Mouse (Mus musculus) kidney, postnatal 0 days (tissue): ENCODE results near the gene Ntmt1. TPM values are rescaled to one million over a fixed set of nuclear protein-coding genes. Genes with fewer than 3 reads are reported as not detected.

ENCODE experiments used
- ATAC-seq: fragments of 200-750 bp; cut with Nextera tagmentation; replicated peaks from 2 replicates; pipeline ENCODE4 v1.8.0; 2017; ENCODE audit warnings: low read depth, moderate number of reproducible peaks, moderate TSS enrichment, moderate library complexity; ENCODE audit not compliant: low FRiP score
- DNase-seq: peaks from one replicate; pipeline ENCODE4 v3.0.0-alpha.2; 2016; ENCODE audit warnings: low spot score
- H3K27ac ChIP-seq: fragments of 300-500 bp; sonication (generic); 2 replicates; pipeline ENCODE4 v1.5.1; 2014; ENCODE audit warnings: mild to moderate bottlenecking
- H3K27me3 ChIP-seq: fragments of 300-500 bp; sonication (generic); 2 replicates; pipeline ENCODE4 v1.6.1; 2014; ENCODE audit warnings: low read length, mixed read lengths; ENCODE audit not compliant: insufficient read depth
- H3K36me3 ChIP-seq: fragments of 300-500 bp; sonication (generic); 2 replicates; pipeline ENCODE4 v1.6.1; 2014; ENCODE audit warnings: low read length, mixed read lengths; ENCODE audit not compliant: insufficient read depth
- H3K4me1 ChIP-seq: fragments of 300-500 bp; sonication (generic); replicated peaks from 2 replicates; pipeline ENCODE4 v1.6.1; 2014; ENCODE audit warnings: antibody characterized with exemption, low read length, mixed read lengths; ENCODE audit not compliant: insufficient read depth
- H3K4me2 ChIP-seq: fragments of 300-500 bp; sonication (generic); 2 replicates; pipeline ENCODE4 v1.6.1; 2014; ENCODE audit warnings: mild to moderate bottlenecking, low read length, moderate library complexity, mixed read lengths
- H3K4me3 ChIP-seq: fragments of 300-500 bp; sonication (generic); replicated peaks from 2 replicates; pipeline ENCODE4 v1.5.1; 2014; ENCODE audit warnings: low read depth, low read length
- H3K9ac ChIP-seq: fragments of 300-500 bp; sonication (generic); 2 replicates; pipeline ENCODE4 v1.6.1; 2014; ENCODE audit warnings: low read depth, low read length
- H3K9me3 ChIP-seq: fragments of 300-500 bp; sonication (generic); replicated peaks from 2 replicates; pipeline ENCODE4 v1.6.1; 2016; ENCODE audit warnings: low read length, inconsistent platforms, mixed read lengths
- CTCF ChIP-seq: IDR thresholded peaks from 2 replicates; pipeline ENCODE4 v1.5.1; 2016; ENCODE audit warnings: antibody characterized with exemption, low read depth, mild to moderate bottlenecking, moderate library complexity
- WGBS: fragments of 180-500 bp; shearing (Covaris S2); extraction: QIAGEN DNeasy Blood & Tissue Kit; methylation state at CpG from one replicate; pipeline ENCODE4 v1.1.7; 2014; 5-methylcytosine and 5-hydroxymethylcytosine counted together
- polyA plus RNA-seq: library from polyadenylated mRNA; unstranded; fragments of >200 nt; fragmentation: Nextera tagmentation; extraction: Ambion mirVana; gene quantifications from 2 replicates; pipeline ENCODE4 v1.2.1, GENCODE M21; 2015

Gene Ntmt1
- polyA plus RNA-seq, 1 experiment from 2014 or later = 77.4 TPM

- no peaks in the 10 kb centered on the region; the same call in 1 of the 2 replicates for H3K4me1 ChIP-seq
- no peak for DNase-seq
- no peaks in the 10 kb centered on the region for H3K27me3 ChIP-seq
- WGBS = 28% methylated on average over 6 of the region's 6 CpGs
- no peaks in the 10 kb centered on the region for H3K9me3 ChIP-seq
- no peak for ATAC-seq
- TF ChIP-seq CTCF = no peak
- H3K9ac ChIP-seq = no peak overlapping the region
- H3K27ac ChIP-seq = no peak overlapping the region
- H3K36me3 ChIP-seq = no peaks in the 10 kb centered on the region
- H3K4me2 ChIP-seq = no peak overlapping the region
- no peak overlapping the region for H3K4me3 ChIP-seq
Observed at GRCm38 (mm10) chr2:30846723-30847122, 39.1 kb downstream of the Ntmt1 start.

GRCm38 (mm10) chr2:30848184-30848583 is 40.6 kb downstream of the Ntmt1 start:
- ATAC-seq (no peak), DNase-seq (no peak)
- H3K4me3 ChIP-seq = no peak overlapping the region
- no peak for TF ChIP-seq CTCF
- H3K27ac ChIP-seq = no peak overlapping the region
- WGBS = 54% methylated on average over 8 of the region's 8 CpGs
- H3K9me3 ChIP-seq = no peaks in the 10 kb centered on the region
- H3K9ac ChIP-seq = no peak overlapping the region
- no peaks in the 10 kb centered on the region for H3K36me3 ChIP-seq
- H3K4me2 ChIP-seq = no peak overlapping the region
- no peaks in the 10 kb centered on the region for H3K27me3 ChIP-seq
- no peaks in the 10 kb centered on the region; the same call in 1 of the 2 replicates for H3K4me1 ChIP-seq

- no peak overlapping the region for H3K4me3 ChIP-seq
- H3K9me3 ChIP-seq = no peaks in the 10 kb centered on the region
- no peak overlapping the region for H3K9ac ChIP-seq
- no peaks in the 10 kb centered on the region for H3K36me3 ChIP-seq
- DNase-seq = no peak
- H3K27ac ChIP-seq = no peak overlapping the region
- WGBS = 15% methylated on average over 5 of the region's 6 CpGs
- no peak for TF ChIP-seq CTCF
- no peak overlapping the region for H3K4me2 ChIP-seq
- H3K27me3 ChIP-seq = no peaks in the 10 kb centered on the region
- H3K4me1 ChIP-seq = no peaks in the 10 kb centered on the region; the same call in 1 of the 2 replicates
- ATAC-seq = no peak
Observed at GRCm38 (mm10) chr2:30850581-30850980, 43.0 kb downstream of the Ntmt1 start.

- ATAC-seq = no peak
- H3K9ac ChIP-seq = 0 out of 2 replicates have a peak overlapping the region, but pooled peaks have one; percentile 3
- no peaks in the 10 kb centered on the region for H3K9me3 ChIP-seq
- H3K4me3 ChIP-seq = no peak overlapping the region
- no peak overlapping the region for H3K27ac ChIP-seq
- no peak for DNase-seq
- TF ChIP-seq CTCF = no peak
- H3K36me3 ChIP-seq = no peaks in the 10 kb centered on the region
- WGBS = 21% methylated on average over 20 of the region's 20 CpGs
- H3K4me1 ChIP-seq = no peaks in the 10 kb centered on the region
- H3K27me3 ChIP-seq = no peaks in the 10 kb centered on the region
- H3K4me2 ChIP-seq = no peak overlapping the region
Observed at GRCm38 (mm10) chr2:30852771-30853313, 45.2 kb downstream of the Ntmt1 start.

- H3K4me3 ChIP-seq = no peak overlapping the region
- DNase-seq (no peak), ATAC-seq (no peak)
- no peak for TF ChIP-seq CTCF
- WGBS = 71% methylated on average over 6 of the region's 6 CpGs
- no peak overlapping the region for H3K4me2 ChIP-seq
- no peak overlapping the region for H3K9ac ChIP-seq
- no peak overlapping the region for H3K27ac ChIP-seq
- H3K27me3 ChIP-seq = no peaks in the 10 kb centered on the region
- H3K4me1 ChIP-seq = no peaks in the 10 kb centered on the region
- H3K9me3 ChIP-seq = no peaks in the 10 kb centered on the region
- H3K36me3 ChIP-seq = no peaks in the 10 kb centered on the region
Observed at GRCm38 (mm10) chr2:30857076-30857475, 49.5 kb downstream of the Ntmt1 start.

- ATAC-seq (no peak), DNase-seq (no peak)
- H3K4me2 ChIP-seq = no peak overlapping the region
- H3K4me1 ChIP-seq = 0 out of 2 replicates have a peak, but pooled peaks cover 3% of the 10 kb centered on the region
- TF ChIP-seq CTCF = no peak
- H3K27me3 ChIP-seq = no peaks in the 10 kb centered on the region
- H3K9me3 ChIP-seq = no peaks in the 10 kb centered on the region
- no peaks in the 10 kb centered on the region for H3K36me3 ChIP-seq
- no peak overlapping the region for H3K9ac ChIP-seq
- H3K27ac ChIP-seq = no peak overlapping the region
- no peak overlapping the region for H3K4me3 ChIP-seq
- WGBS = 81% methylated on average over 5 of the region's 5 CpGs
Observed at GRCm38 (mm10) chr2:30859782-30860181, 52.2 kb downstream of the Ntmt1 start.

- ATAC-seq (no peak), DNase-seq (no peak)
- no peaks in the 10 kb centered on the region for H3K27me3 ChIP-seq
- no peak overlapping the region for H3K9ac ChIP-seq
- no peak overlapping the region for H3K4me2 ChIP-seq
- WGBS = 79% methylated on average over 4 of the region's 4 CpGs
- H3K27ac ChIP-seq = no peak overlapping the region
- no peak overlapping the region for H3K4me3 ChIP-seq
- no peak for TF ChIP-seq CTCF
- 0 out of 2 replicates have a peak, but pooled peaks cover 4% of the 10 kb centered on the region for H3K4me1 ChIP-seq
- no peaks in the 10 kb centered on the region for H3K36me3 ChIP-seq
- no peaks in the 10 kb centered on the region for H3K9me3 ChIP-seq
Observed at GRCm38 (mm10) chr2:30862081-30862480, 54.5 kb downstream of the Ntmt1 start.
